Mouse (Mus musculus) olfactory bulb, adult 2 months (tissue): Measurements from ENCODE around the gene Eml2. TPM values are rescaled to one million over a fixed set of nuclear protein-coding genes. Genes with fewer than 3 reads are reported as not detected.
A peak's percentile ranks its signal among the peaks of the same experiment; 100 is the strongest.

Experiments
- H3K27ac ChIP-seq: fragments of 200-500 bp; 2 replicates; pipeline ENCODE4 v1.5.1; 2012; ENCODE audit warnings: low read depth, low read length; ENCODE audit not compliant: insufficient read depth
- H3K4me1 ChIP-seq: fragments of 200-500 bp; 2 replicates; pipeline ENCODE4 v1.6.1; 2012; ENCODE audit warnings: low read length; ENCODE audit not compliant: control insufficient read depth, insufficient read depth
- H3K4me3 ChIP-seq: fragments of 200-500 bp; 2 replicates; pipeline ENCODE4 v1.5.1; 2012; ENCODE audit warnings: mild to moderate bottlenecking, low read depth, low read length, moderate library complexity; ENCODE audit not compliant: insufficient read depth
- CTCF ChIP-seq: fragments of 200-500 bp; IDR thresholded peaks from 2 replicates; pipeline ENCODE4 v1.5.1; 2012; ENCODE audit warnings: low read depth, mild to moderate bottlenecking, low read length, moderate library complexity; ENCODE audit not compliant: insufficient read depth
- POLR2A ChIP-seq: fragments of 200-500 bp; IDR thresholded peaks from 2 replicates; pipeline ENCODE4 v1.6.1; 2012; ENCODE audit warnings: mild to moderate bottlenecking, low read depth, low read length, moderate library complexity; ENCODE audit not compliant: insufficient read depth
- WGBS: fragments of 180-500 bp; shearing (Covaris S2); methylation state at CpG from one replicate; pipeline ENCODE4 v1.1.7; 2018; 5-methylcytosine and 5-hydroxymethylcytosine counted together
- polyA plus RNA-seq: library from polyadenylated mRNA; stranded (reverse); fragments of >200 nt; gene quantifications from 2 replicates; pipeline ENCODE4 v1.2.4, GENCODE M21; 2012; ENCODE audit warnings: low replicate concordance; ENCODE audit not compliant: missing spikeins, insufficient read depth, insufficient read length

Gene Eml2
- polyA plus RNA-seq, 1 experiment: not detected

DNA sequence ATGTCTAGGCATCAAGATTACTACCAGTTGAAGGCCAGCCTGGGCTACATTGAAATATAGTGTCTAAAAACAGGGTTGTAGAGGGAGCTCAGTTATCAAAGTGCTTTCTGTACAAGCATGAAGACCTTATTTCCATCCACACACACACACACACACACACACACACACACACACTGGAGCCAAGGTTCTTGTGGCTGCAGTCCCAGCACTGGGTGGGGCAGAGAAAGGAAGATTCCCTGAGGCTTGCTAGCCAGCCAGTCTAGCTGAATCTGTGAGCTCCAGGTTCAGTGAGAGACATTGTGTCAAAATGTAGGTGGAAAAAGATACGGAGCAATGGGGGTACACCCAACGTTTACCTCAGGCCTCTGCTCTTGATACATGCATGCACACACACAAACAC is 8.0 kb downstream of the Eml2 start:
- TF ChIP-seq CTCF: no peak
- no peak for TF ChIP-seq POLR2A
- H3K4me3 ChIP-seq: no peak overlapping the region
- 29% methylated on average over 2 of the region's 2 CpGs for WGBS
- peaks cover 13% of the 10 kb centered on the region for H3K4me1 ChIP-seq
- H3K27ac ChIP-seq: no peak overlapping the region

DNA sequence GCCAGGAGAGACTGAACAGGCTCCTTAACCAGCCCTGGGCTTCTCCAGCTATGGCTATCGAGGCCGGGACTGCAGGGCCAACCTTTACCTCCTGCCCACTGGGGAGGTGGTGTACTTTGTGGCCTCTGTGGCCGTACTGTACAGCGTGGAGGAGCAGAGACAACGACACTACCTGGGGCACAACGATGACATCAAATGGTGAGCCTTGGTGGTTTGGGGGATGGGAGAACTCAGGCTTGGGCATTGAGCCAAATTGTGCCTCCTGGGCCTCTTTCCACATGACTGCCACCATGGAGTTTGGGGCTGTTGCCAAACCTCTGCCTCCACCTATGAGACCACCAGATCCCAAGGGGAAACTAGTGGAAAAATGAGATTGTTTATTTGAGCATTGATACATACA is 8.5 kb downstream of the Eml2 start:
- Histone ChIP-seq H3K4me1 (peaks cover 8% of the 10 kb centered on the region), H3K27ac (no peak overlapping the region), H3K4me3 (no peak overlapping the region)
- 26% methylated on average over 6 of the region's 6 CpGs for WGBS
- no peak for TF ChIP-seq CTCF
- no peak for TF ChIP-seq POLR2A

DNA sequence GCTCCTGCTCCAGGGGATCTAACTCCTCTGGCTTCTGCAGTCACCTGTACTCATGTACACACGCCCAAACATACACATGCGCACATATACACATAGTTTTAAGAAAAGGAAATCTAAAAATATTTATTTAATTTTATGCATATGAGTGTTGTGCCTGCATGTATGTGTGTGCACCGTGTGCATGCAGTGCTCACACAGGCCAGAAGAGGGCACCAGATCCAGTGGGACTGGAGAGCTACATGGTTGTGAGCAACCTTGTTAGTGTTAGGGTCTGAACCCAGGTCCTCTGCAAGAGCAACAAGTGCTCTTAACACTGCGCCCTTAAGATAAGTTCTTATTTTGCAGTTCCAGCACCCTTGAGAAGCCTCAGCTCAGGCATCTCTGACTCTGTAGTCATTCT is 18.5 kb downstream of the Eml2 start:
- no peaks in the 10 kb centered on the region for H3K4me1 ChIP-seq
- H3K27ac ChIP-seq: no peak overlapping the region
- TF ChIP-seq POLR2A (no peak), CTCF (no peak)
- WGBS: 100% methylated on average over 4 of the region's 4 CpGs
- no peak overlapping the region for H3K4me3 ChIP-seq

DNA sequence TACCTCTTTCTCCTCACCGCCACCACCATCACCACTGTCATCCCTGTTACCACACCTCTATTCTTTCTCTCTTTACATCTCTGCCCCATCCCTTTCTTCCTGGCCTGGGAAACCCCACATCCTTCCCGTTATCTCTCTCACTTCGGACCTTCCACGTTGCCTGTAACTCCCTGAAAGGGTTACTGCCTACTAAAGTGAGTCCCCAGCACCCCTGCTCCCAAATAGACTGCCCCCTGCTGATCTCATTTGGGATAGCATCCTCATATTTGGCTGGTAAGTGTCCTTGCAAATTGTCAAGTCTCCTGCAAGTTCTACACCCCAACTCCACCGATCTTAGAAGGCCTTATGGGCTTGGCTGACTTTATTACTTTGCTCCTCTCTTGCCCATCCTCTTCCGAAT is 20.5 kb downstream of the Eml2 start:
- no peak overlapping the region for H3K4me3 ChIP-seq
- H3K27ac ChIP-seq: no peak overlapping the region
- TF ChIP-seq POLR2A: no peak
- peak; percentile 52; the same call in 1 of the 2 replicates for TF ChIP-seq CTCF
- 52% methylated on average over 6 of the region's 6 CpGs for WGBS
- no peaks in the 10 kb centered on the region for H3K4me1 ChIP-seq

DNA sequence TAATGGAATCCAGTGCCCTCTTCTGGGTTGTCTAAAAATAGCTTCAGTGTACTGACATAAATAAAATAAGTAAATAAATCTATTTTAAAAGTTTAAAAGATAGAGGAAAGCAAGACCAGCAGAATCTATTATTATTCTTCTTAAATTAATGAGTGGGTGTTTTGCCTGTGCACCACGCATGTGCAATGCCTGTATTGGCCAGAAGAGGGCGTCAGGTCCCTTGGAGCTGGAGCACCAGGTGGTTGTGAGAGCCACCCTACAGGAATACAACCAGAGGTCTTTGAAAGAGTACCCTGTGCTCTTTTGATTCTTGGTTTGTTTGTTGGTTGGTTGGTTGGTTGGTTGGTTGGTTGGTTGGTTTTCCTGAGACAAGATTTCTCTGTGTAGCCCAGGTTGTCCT is 21.8 kb downstream of the Eml2 start:
- H3K4me3 ChIP-seq: no peak overlapping the region
- 25% methylated on average over 2 of the region's 2 CpGs for WGBS
- no peaks in the 10 kb centered on the region for H3K4me1 ChIP-seq
- no peak overlapping the region for H3K27ac ChIP-seq
- TF ChIP-seq POLR2A (no peak), CTCF (peak; percentile 37; the same call in 1 of the 2 replicates)

DNA sequence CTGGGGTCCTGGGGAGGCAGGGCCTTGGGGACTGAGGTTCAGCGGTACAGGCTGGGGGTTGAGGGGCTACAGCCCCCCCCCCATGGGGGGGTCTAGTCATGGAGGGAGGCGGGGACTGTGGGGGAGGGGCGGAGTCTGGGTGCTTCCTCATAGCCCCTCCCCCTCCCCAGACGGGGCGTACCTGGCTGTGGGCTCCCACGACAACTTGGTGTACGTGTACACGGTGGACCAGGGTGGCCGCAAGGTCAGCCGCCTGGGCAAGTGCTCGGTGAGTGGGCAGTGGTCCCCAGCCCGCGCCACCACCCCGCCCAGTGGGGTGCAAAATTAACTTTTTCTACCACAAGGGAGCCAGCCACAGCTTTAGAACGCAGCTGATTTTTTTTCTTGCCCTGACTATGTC is 25.4 kb downstream of the Eml2 start:
- no peaks in the 10 kb centered on the region for H3K4me1 ChIP-seq
- 71% methylated on average over 15 of the region's 15 CpGs for WGBS
- H3K4me3 ChIP-seq: no peak overlapping the region

DNA sequence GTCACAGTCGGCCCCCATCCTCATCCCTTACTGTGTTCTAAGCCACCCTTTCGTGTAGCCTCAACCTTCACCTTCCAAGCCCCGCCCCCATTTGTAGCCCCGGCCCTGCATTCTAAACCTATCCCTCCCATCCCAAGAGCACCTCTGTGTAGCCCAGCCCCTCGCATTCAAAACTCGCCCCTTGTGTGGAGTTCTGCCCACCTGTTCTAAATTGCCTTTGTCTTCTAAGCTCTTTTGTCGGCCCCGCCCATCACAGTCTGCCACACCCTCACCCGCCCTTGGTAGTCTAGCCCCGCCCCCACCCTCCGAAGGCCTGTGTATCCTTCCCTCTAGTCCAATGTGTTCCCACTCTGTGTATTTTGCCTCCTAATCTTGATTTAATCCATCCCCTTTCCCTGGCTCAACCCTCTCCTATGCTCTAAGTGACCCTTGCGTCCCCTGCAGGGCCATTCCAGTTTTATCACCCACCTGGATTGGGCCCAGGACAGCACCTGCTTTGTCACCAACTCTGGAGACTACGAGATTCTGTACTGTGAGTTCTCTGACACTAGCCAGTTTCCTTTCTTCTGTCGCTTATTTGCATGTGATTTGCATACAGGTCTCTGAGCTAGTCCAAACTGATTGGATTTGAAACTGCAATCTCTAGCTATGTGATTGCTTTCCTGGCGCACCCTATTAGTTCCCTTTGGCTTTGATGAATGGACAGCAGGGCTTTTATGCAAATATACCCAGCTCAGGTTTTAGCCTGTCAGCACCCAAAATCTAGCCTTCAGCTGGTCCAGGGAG is 26.0 kb downstream of the Eml2 start:
- H3K4me1 ChIP-seq: no peaks in the 10 kb centered on the region
- TF ChIP-seq CTCF: no peak
- TF ChIP-seq POLR2A: no peak
- WGBS: 64% methylated on average over 15 of the region's 15 CpGs

More for the DNA sequence above, 25.4 kb downstream of the Eml2 start:
- TF ChIP-seq POLR2A: no peak
- no peak overlapping the region for H3K27ac ChIP-seq

DNA sequence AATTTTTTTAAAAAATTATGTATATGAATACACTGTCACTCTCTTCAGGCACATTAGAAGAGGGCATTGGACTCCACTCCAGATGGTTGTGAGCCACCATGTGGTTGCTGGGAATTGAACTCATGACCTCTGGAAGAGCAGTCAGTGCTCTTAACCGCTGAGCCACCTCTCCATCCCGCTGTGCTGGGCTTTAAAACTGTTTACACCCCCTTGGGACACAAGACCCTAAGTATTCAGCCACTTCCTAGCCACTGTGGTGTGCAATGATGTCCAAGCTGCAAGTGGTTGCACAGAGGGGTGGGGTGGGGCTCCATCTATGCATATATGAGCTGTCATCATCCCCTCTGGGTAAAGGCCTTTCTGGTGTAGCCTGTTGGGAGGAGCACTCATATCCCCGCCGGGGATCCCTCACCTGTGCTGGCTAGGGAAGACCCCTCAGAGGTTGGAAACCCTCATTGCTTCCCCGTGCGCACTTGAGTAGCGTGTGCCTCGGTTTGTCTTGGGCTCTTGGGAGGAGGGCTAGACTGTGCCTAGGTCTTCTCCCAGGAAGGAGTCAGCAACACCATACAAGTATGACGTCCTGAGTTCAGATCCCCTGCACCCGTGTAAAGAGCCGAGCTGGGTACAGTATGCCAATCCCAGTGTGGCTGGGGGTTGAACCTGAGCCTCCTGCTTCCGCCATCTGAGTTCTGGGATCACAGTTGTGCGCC is 32.1 kb downstream of the Eml2 start:
- Histone ChIP-seq H3K4me3 (no peak overlapping the region), H3K27ac (no peak overlapping the region), H3K4me1 (peaks cover 4% of the 10 kb centered on the region)
- 80% methylated on average over 13 of the region's 13 CpGs for WGBS
- TF ChIP-seq POLR2A (no peak), CTCF (no peak)

More for the DNA sequence above, 26.0 kb downstream of the Eml2 start:
- H3K27ac ChIP-seq: no peak overlapping the region
- H3K4me3 ChIP-seq: no peak overlapping the region

DNA sequence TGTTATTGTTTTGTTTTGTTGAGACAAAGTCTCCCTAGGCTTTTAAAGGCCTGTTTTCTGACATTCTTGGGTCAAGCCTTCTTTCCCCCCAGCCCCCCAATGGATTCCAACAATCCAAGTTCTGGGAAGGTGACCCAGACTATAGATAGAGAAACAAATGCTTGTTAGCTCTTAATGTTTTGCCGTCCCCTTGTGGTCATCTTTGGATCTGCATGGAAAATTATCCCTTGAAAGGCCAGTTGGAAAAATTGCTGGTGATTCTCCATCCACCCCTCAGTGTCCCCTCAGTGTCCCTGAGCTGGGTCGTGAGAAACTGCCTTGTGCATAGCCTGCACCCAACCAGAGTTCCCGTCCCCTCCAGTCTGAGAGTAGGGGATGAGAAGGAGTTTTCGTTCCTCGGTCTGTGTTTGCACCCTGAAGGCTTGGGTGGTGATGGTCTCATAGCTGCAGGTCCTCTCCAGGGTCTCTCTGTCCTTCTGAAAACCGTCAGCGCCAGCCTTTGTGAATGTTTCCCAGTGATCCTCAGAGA is 32.8 kb downstream of the Eml2 start:
- Histone ChIP-seq H3K27ac (no peak overlapping the region), H3K4me3 (no peak overlapping the region), H3K4me1 (peaks cover 4% of the 10 kb centered on the region)
- 55% methylated on average over 7 of the region's 7 CpGs for WGBS
- no peak for TF ChIP-seq CTCF
- no peak for TF ChIP-seq POLR2A
